Mouse (Mus musculus) right cerebral cortex, postnatal 25 days (tissue): ENCODE measurements around the gene Suclg2.

Experiments
- DNase-seq: peaks from one replicate; pipeline ENCODE4 v3.0.0; 2022

Gene Suclg2

DNA sequence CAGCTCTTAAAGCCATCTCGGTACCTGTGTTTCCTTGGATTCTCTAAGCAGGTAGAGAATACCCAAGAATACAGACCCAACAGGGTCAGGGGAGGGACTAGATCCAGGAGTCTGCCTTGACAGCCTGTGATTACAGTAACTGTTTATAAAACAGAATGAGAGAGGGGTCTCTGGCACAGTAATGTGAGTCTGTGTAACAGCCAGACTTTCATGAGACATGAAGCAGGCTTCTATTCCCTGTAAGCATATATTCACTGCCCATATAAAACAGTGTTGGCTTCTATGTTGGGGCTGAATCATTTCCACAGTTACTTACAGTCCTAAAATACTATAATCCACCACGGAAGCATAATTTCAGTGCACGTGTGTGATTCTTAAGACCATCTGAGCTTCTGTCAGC is 19.3 kb downstream of the Suclg2 start:
- no peak for DNase-seq

DNA sequence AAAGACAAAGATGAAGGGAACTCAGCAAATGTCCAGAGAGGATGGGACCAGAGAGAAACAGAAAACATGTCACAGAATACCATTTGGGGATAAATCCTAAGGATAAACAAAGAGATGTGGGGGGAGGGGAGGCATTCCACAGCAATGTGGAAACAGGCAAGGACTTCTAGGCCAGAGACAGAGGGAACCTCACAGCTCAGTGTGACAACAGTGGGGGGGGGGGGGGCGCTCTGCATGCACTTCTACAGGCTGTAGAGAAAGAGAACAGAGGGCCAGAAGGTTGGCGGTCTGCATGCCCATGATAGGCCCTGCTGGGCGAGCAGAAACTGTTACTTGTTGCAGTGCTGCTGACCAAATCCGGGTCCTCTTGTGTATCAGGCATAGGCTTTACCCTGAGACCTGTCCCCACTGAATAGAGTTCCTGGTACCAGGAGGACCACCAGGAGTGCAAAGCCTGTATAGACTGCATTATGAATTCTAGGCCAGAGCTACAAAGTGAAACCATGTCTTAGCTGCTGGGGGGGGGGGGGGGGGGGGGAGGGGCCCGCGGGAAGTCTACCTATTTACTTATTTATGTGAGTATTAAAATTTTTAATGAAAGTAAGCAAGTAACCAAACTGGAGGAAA is 20.0 kb downstream of the Suclg2 start:
- DNase-seq = no peak

DNA sequence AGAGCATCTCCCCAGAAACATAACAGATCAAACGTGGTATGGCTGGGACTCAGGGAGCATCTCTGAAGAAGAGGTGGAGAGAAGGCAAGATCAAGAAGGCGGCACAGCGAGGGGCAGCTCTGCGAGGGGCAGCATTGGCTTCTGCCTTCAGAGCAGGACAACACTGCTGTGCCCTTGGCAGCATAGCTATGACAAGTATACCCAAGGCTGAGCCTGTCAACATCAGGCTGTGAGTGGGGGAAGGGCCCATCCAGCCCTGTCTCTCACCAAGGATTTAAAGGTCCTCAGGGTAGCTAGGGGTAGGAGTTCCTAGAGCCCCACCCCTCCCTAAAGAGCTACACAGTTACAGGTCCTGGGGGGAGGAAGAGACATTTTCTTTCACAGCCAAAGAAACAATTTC is 23.7 kb downstream of the Suclg2 start:
- no peak for DNase-seq

DNA sequence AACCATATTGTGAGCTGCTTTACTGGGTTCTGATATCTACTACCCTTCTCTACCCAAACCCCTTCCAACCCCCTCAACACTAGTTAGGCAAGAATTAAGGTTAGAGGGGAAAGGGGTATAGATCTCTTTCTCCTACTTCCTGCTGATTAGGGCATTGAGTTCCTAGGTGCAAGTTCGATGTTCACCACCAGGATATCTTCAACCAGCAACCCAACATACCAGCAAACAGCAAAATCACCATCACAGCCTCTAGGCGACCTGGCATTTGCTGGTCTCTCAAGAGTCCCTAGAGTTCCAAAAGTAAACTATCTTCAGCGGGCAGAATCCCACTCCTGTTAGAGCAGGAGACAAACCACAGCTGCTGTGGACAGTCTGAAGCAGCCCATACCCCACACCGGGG is 33.4 kb downstream of the Suclg2 start:
- no peak for DNase-seq

DNA sequence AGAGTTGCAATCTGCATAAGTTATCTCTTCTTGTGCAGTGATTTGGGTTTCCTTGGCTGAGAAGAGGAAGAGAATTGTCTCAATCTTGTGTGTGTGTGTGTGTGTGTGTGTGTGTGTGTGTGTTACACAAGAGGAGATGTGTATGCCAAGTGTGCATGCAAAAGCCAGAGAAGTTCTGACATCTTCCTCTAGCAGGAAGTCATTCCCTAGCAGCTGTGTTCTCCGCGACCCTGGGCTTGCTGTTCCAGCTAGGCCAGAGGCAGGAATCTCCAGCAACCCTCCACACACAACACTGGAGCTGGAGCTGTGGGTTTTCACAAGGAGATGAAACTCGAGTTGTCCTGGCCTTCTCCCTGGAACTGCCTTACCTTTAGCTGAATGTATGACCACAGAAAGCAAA is 38.9 kb downstream of the Suclg2 start:
- DNase-seq = no peak

DNA sequence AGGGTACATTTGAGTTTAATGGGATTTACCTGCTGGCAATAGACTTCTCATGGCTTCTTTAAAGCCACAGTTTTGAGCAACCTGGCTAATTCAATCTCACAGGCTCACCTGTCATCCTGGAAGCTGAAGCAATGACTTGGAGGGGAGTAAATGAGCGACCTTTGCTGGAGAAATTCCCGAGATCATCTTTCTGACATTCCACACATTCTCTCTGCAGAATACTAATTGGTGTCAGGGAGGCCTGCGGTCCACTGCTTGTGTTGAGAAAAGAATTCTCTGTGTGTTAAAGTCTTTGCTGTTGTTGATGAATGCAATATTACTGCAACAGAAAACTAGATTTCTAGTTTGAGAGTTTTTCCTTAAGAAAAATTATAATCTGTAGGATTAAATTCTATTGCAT is 39.3 kb downstream of the Suclg2 start:
- DNase-seq = no peak

DNA sequence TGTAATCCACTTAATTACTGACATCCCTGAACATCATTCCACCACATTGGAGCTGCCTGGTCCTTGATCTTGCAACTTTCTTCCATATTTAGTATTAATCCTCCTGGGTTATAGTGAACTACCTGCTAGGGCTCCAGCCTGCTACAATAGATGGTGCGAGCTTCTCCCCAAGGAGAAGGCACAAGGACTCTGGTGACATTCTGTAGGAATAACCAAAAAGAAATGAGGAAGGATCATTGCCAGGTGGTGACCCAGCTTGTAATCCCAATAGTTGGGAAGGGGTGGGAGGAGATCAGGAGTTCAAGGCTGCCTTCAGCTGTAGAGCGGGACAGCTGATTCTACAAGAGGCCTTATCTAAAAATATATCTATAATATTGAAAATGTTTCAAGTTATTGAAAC is 41.6 kb downstream of the Suclg2 start:
- DNase-seq = no peak

DNA sequence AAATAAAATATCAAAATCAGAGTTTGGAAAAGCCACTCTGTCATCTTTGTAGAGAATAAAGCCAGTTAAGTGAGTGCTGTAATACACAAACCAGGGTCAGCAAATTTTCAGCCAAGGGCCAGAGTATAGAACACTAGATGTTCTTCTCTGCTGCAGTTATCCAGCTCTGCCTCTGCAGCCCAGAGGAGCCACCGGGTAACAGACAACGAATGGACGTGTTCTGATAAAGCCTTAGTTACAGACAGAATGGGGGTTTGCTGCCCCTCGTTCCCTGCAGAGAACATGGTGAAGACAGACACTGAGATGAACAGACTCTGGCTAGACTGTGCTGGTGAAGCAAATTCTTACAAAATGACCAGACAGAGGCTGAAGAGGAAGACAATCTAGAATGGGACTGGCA is 42.2 kb downstream of the Suclg2 start:
- DNase-seq = no peak

DNA sequence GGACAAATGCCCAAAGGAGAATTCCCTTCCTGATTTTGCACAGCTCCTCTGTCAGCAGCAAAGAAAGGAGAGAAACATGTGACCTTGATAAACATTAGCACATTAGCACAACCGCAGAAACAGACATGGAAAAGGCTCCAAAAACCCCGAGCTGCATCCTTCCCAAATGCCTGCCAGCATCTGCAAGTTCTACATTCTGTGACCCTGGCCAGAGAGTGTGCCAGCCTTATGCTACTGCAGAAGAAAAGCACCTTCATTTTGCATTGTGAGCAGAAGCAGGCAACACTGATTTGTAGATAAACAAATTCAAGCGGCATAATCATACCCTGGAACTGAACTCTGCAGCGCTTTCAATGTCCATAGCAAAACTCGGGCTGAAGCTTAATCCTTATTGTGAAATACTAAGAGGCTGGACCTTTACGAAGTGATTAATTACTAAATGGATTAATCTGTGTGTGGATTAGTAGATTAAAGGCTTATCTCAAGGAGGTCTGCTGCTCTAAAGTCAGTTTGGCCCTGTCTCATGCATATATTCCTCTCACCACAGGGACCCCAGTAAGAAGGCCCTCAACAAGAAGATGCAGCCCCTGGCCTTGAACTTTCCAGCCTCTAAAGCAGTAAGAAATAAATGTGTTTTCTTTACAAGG is 43.4 kb downstream of the Suclg2 start:
- no peak for DNase-seq

DNA sequence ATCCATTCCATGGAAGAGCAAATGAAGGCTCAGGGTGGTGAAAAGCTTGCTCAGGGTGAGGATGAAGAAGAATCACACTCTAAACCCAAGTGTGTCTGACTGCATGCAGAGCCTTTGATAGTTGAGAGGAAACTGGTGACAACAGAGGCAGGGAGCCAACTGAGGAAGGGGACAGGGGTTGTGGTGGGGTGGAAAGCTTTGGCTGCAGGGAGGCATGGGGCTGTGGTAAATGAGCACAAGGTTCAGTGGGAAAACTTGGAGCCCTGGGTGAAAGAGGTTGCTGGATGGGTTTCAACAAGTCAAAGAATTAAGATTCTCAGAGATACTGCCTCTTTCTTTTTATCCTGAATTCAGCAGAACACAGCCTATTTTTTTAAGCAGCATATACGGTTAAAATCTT is 43.9 kb downstream of the Suclg2 start:
- DNase-seq = no peak

DNA sequence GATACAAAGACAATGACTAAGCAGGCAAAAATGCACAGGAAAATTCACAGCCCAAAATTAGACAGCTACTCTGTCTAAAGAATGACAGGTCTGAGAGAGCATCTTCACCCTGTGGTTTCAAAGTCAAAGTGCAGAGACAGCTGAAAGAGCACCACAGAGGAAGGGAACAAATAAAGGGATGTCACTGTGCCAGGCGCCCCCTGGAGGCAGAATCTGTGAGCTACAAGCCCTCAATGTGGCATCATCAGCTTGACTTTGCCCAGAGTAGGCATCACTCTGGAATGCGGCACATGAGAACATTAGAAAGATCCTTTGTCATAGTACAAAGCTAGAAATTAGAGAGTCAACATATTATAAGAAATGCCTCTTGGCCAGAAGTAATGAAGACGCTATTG is 49.3 kb downstream of the Suclg2 start:
- no peak for DNase-seq

DNA sequence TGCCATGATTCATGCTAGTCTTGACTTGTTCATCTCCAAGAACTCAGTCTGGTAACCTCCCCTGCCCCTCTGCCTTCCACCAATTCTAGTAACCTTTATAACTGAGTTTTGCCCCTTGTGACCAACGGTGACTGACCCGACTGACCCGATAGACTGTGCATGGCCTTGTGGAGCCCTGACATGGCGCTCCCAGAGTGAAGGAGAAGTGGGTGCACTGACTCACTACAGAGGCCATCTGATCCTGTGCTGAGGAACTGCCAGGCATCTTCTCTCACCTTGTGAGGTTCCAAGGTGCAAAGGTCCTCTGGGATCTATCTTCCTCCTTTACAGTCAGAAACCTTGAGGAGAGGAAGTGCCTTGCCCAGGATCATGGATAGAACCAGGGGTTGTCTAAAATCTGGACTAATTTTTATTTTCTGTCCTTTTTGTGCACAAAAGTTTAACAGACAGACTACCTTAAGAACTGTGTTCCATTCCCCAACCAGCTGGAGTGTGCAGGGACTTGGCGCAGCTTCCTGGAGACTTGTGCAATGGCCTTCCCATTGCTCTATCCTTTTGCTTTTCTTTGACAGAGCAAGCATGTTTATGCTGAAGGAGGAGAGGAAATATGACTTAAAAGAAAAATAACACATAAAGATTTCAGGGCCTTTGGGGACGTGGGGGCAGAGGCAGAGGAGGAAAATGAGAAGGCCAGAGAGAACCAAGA is 49.8 kb downstream of the Suclg2 start:
- DNase-seq = no peak

DNA sequence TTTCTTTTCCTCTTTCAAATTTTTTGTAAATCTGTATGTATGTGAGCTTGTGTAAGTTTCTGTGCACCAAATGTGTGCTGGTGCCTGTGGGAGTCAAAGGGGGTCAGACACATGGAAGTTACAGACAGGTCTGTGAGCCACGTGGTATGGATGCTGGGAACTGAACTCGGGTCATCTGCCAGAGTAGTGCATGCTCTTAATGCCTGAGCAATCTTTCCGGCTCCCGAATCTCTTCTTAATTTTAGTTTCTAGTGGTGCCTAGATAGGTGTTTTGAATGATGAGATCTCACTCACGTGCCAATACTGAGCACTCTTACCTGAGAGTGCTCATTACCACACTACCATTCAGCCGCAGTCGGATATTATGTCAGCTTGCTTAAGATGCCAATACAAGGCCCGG is 60.9 kb downstream of the Suclg2 start:
- no peak for DNase-seq

DNA sequence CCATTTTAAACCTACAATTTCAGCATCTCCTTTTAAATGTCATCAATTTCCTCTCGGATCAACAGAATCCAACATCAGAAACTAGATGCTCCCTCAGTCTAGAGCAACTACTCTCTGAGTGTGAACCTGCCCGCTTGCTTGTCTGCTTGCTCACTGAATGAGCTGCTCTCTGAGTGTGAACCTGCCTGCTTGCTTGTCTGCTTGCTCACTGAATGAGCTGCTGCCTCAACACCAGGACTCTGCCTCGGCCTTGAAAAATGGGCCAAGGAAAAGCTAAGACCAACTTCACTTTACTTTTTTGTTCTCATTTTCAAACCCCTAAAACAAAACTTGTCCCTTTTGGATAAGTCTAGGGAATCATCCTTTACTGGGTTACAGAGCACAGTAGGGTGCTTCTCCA is 64.9 kb downstream of the Suclg2 start:
- DNase-seq = no peak

DNA sequence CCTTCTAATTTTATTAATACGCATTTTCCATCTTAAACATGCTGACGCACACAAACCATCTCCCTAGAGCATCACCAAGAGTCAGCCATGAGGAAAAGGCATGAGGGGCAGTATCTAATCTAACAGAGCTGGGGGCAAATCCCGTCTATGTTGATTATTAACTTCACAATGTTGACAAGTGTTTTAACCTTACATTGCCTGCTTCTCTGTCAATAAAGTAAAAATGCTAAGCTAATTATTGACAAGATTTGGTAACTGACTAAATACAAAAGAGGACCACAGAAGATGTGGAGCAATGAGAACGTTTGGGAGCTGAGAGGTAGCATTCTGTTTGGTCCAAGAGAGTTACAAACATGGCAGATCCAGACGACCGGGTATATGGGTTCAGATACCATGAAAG is 65.8 kb downstream of the Suclg2 start:
- no peak for DNase-seq

DNA sequence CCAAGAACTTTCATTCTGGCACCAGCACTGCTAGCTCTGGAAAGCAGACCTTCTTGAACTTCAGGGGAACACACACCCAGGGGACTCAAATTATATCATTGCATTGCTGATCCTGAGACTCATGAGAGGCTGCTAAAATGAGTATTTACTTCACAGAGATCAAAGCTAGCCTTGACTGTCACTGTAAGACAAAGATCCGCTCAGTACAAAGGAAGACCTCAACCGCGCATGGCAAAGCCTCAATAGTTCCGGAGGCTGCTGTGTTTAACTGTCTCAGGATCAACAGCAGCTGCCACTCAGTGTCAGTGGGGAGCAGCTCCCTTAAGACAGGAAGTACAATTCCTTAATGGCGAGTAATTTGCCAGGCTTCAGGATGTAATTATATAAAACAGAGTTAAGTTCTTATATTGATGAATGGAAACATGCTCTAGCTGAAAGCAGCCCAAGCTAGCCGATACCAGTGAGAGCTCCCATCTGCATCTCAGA is 67.2 kb downstream of the Suclg2 start:
- DNase-seq = no peak

DNA sequence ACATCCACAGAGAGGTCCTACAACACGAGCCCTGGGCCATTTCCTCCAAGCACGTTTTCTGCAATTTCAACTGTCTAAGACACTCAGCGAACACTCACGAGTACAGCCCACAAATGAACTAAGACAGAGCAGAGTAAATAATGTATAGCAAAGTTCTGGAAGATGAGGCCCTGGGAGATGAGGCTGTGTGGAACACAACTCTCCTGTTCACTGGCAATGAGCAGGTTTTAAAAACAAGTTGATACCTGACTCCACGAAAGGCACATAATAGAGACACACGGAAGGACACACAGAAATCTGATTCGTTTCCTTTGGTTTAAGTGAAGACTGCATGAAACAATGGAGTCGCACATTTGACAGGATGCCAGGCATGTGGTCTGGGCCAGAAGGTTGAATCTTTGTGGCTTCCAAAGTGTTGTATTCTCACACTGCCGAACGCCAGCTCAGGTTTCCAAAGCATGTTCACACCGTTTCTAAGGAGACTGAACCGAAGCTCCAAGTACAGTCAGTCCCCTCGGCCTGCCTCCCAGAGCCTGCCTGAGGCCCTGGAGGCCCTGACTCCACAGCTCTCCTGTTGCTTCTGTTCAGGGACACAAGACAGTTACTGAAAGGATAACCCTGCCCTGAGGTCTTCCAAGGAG is 68.4 kb downstream of the Suclg2 start:
- no peak for DNase-seq

DNA sequence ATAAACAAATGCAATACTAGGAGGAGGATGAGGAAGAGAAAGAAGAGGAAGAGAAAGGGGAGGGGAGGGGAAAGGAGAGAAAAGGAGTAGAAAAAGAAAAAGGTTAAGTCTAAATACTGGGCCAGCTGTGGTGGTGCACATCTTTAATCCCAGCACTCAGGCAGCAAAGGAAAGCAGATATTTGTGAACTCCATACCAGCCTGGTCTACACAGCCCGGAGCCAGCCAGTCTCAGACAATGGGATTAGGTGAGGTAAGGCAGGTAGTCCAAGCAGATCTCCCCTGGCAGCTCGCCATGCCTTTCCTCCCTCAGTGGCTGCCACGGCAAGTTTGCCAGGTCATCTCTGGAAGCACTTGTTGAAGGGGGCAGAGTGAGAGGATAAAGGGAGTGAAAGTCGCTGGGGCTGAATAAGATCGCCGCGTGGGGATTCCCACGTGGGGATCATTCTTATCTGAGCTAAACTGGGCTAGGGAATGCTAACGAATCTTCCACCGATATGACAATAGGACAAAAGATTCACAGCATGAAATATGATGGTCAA is 69.4 kb downstream of the Suclg2 start:
- DNase-seq = no peak

DNA sequence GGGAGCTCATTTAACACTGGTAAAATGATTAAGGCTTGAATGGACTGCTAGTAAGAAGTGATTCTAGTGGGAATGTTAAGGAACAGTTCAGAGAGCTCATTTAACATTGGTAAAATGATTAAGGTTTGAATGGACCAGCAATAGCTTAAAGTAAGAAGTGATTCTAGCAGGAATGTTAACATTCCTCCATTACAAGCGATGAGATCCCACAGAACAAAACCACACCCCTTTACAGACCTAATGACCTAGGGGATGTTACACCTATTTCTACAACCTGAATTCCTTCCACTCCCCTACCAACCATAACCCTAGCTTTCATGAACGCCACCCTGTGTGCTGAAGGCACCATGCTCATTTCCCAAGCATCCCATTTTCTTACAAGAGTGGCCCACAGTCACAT is 81.2 kb downstream of the Suclg2 start:
- no peak for DNase-seq

DNA sequence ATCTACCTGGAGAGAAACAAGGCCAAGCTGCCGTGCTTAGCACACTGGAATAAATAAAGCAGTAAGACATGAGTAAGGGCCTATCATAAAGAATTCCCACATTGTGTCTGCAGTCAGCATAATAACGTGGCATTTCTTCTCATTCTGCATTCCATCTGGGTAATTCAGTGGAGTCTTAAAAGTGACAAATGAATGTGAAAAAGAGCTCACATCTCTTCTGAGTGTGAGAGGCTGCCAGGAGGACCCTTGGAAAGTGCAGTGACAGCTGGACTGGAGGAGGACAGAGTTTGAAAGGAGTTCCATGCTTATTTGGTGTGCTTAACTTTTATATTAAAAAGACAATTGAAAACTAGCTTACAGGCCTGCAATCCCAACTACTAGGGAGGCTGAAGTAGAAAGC is 83.2 kb downstream of the Suclg2 start:
- DNase-seq = peak; percentile 11

DNA sequence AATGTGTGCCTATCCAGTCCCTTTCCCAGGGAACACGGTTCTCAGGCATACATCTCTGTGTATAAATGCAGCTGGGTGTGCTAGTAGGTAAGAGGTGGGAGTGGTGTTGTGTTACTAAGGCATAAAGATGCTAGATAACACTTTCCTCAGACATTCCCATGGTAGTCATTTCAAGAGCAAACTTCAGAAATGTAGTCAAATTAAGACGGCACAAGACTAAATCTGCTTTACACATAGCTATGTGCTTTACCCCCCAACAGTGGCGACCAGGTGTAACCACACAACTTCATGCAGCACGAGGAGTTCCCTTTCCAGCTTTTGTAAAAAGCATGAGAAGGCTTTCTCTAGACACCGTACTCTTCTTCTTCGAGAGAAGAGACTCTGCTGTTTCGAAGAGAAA is 89.5 kb downstream of the Suclg2 start:
- DNase-seq = no peak

DNA sequence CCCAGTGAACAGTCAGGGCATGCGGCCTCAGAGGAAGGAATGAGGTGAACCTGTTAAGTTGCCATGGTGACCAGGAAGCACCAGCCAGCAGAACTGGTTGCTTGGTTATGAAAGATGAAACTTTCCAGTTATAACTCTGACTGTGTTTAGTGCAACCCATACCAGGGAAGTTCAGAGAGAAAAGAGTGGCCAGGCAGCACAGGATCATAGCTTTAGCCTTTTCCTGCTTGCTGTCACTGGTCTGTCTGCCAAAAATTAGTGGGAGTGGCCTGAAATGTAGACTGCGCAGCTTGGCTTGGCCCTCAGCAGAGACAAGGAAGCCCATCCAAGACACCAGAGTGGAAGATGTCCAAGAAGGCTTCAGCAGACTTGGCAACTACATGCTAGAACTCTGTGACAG is 96.8 kb downstream of the Suclg2 start:
- no peak for DNase-seq

DNA sequence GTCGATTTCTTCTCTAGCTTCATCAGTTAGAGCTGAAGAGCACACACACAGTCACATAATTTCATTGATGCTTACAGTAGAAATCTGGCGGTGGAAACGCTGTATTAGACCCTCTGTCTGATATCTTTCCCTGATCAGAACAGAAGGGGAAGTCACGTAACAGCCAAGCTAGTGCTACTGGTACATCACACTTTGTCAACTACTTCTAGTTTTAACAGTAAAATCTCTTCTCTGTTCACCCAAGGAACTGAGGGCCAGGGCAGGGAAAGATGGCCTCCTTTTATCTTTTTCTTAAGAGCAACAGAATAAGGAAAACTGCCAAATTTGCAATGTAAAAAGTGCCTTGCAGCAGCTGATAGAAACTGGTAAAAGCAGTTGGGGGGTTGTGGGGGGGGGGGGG is 97.8 kb downstream of the Suclg2 start:
- no peak for DNase-seq

DNA sequence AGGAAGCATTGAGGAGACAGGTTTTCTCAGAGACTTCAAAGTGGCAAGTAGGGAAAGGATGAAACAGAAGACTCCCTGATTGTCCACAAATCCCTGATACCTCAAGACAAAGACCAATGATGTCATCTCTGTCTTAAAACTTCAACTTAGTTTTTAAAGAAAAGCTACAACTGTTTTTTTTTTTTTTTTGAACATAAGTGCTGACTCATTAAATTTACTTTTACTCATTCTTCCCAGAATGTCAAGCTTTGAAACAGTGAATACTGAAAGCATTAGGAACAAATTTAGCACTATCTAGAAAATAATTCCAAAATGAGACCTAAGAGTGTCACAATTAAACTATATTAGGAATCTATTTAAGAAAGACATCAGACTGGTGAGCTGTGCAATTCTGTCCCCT is 98.8 kb downstream of the Suclg2 start:
- no peak for DNase-seq
